Mouse (Mus musculus): ENCODE results near the gene Creb3l2. TPM values are rescaled to one million over a fixed set of nuclear protein-coding genes. Genes with fewer than 3 reads are reported as not detected.
"Not testable (repeated sequence)": the region's sequence is repeated elsewhere in the genome, so short reads cannot be mapped to it uniquely, and the experiment has no call there.

Gene Creb3l2
- 1 to 10 TPM; 6.9 to 7.0 TPM for total RNA-seq (2021)
- long read RNA-seq, experiment 1, full-length matches to known transcripts = 1 of 5 reads
- long read RNA-seq, experiment 1, partial matches to known transcripts = 4 of 5 reads
- long read RNA-seq, experiment 1, other reads (novel, unspliced or antisense) = 0 of 5 reads
- long read RNA-seq, experiment 2, partial matches to known transcripts = 0 of 2 reads
- long read RNA-seq, experiment 2, other reads (novel, unspliced or antisense) = 2 of 2 reads

GRCm38 (mm10) chr6:37442041-37442667 lies at the start of gene Creb3l2:
Creb3l2 (minus strand) TSS chr6:37442146.
- peak; percentile 93 to 94 for DNase-seq (ENCODE audit: low spot score in 2 of 2)

GRCm38 (mm10) chr6:37486502-37486901 lies 44.6 kb upstream of the Creb3l2 start:
- DNase-seq (ENCODE audit: low spot score in 2 of 2) = no peak

GRCm38 (mm10) chr6:37484588-37485070 lies 42.7 kb upstream of the Creb3l2 start:
- no peak for DNase-seq (ENCODE audit: low spot score in 2 of 2)

DNA sequence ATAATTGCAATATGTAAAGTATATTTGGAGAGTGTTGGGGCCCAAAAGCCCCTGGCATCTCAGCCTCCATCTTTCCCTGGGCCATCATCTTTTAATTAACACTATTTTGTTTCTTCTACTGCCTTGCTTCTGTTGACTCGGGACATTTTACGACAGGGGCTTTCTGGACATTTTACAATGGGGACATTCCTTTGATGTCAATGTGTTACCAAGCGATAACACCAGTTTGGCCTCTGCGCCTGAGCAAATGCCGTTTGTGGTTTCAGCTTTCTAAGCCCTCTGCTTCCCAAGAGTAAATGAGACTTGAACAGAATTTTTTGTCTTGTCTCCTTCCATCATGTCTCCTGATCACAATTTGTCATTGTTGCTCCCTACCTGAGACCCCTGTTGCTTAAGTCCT lies 41.3 kb upstream of the Creb3l2 start:
- DNase-seq (ENCODE audit: low spot score in 2 of 2) = no peak

- DNase-seq (ENCODE audit: low spot score in 2 of 2) = no peak
These were observed 39.2 kb upstream of the Creb3l2 start for GRCm38 (mm10) chr6:37481147-37481546.

DNA sequence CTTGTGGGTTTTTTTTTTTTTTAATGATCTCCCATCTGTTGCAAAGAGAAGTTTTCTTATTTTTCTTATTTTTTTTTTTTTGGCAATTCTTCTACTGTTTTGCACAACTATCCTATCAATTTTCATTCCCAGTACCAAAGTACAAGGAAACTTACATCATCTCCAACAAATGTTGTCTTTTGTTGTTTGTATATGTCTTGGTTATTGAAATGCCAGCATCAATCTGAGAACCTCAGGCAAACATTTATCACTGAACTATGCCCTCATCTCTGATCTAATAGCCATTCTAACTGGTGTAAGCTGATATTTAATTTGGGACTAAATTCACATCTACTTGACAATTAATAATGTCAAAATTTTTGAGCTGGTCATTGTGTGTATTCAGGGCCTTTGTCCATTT lies 38.1 kb upstream of the Creb3l2 start:
- no peak for DNase-seq (ENCODE audit: low spot score in 2 of 2)

DNA sequence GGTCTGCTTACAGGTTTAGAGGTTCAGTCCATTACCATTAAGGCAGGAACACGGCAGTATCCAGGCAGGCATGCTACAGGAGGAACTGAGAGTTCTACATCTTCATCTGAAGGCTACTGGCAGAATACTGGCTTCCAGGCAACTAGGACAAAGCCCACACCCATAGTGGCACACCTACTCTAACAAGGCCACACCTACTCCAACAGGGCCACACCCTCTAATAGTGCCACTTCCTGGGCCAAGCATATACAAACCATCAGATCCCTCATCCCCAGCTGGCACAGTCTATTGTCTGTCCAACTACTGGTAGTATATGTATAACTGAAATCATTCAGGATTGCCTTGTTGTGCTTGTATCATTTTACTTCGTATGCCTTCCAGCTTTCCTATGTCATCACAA lies 36.5 kb upstream of the Creb3l2 start:
- no peak for DNase-seq (ENCODE audit: low spot score in 2 of 2)

DNA sequence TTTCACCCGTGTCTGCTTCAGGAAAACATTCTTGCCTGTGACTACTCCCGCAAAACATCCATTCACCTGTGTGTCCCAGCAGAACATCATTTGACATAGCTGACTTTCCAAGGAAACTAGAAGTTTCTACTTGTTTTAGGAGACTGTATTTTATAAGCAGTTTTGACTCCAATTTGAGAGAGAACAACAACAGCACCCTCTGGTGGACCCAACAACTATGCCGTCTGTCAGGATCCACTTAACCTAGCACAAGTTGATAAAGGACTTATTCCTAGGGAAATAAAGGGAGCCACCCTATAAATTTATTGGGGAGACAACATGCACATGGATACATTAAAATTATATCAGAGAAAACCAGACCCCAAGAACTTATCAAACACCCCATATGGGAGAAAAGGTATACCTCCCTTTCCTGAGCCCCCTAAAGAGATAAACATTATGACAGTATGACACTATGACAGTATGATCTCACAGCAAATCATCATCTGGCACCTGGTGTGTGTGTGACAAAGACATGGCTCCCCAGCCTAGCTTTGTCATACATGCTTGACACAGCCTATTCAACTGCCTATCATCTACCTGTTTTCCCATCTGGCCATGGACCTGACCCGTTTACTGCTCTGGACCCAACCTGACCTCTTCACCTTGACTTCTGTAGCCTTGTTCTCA lies 31.9 kb upstream of the Creb3l2 start:
- peak; percentile 45 to 53 for DNase-seq (ENCODE audit: low spot score in 2 of 2)

- no peak for DNase-seq (ENCODE audit: low spot score in 2 of 2)
These were observed 28.3 kb upstream of the Creb3l2 start for GRCm38 (mm10) chr6:37470216-37470615.

GRCm38 (mm10) chr6:37465847-37466246 lies 23.9 kb upstream of the Creb3l2 start:
- peak; percentile 33 to 43 for DNase-seq (ENCODE audit: low spot score in 2 of 2)

DNA sequence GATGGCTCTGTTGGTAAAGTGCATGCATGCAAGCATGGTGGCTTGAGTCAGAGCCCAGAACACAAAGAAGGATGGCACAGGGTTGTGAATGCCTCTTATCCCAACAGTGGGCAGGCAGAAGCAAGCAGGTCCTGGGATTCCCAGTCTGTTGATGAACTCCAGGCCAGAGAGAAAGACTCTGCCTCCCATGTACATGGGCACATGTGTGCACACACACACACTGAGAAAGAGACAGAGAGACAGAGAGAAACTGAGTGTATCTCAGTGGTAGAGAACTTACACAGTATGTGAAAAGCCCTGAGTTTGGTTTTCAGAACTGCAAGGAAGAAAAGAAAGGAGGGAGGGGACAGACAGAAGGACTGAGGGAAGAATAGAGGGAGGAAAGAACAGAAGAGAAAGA lies 23.4 kb upstream of the Creb3l2 start:
- DNase-seq (ENCODE audit: low spot score in 2 of 2) = no peak

DNA sequence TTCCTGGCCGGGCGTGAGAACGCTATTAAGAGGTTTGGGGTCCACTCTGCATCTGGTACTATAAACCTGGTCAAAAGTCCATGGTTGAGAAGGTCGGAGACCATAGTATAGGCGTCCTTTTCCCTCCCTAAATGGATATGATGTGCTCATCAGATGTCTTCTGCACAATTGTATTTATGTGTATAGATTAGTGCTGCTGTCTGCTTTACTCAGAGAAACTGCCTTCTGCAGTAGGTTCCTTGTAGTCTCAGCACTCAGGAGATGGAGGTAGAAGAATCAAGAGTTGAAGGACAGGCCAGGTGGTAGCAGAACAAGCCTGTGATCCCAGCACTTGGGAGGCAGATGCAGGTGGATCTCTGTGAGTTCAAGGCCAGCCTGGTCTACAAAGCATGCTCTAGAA lies 22.6 kb upstream of the Creb3l2 start:
- no peak for DNase-seq (ENCODE audit: low spot score in 2 of 2)

- DNase-seq (ENCODE audit: low spot score in 2 of 2) = peak in 1 of 2 experiments; percentile 26
These were observed 21.9 kb upstream of the Creb3l2 start for GRCm38 (mm10) chr6:37463517-37464482.

DNA sequence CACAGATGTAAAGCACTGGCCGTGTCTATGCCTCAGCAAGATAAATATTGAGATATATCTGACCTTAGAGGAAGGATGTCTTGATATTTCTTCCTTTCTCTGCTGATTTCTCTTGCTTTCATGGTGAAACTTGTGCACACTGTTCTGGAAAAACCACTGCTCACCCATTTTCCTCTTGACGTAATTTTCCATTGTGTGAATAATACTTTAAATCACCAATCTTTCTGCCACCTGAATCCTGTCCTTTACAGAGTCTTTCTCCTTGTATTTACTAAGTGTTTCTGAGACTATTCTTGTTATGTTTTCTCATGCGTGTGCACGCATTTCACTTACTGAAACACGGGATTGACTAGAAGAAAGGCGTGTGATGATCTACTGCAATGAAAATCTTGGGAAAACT lies 18.7 kb upstream of the Creb3l2 start:
- DNase-seq (ENCODE audit: low spot score in 2 of 2) = no peak

- not testable (repeated sequence) for DNase-seq (ENCODE audit: low spot score in 2 of 2)
These were observed 17.7 kb upstream of the Creb3l2 start for GRCm38 (mm10) chr6:37459656-37460055.

DNA sequence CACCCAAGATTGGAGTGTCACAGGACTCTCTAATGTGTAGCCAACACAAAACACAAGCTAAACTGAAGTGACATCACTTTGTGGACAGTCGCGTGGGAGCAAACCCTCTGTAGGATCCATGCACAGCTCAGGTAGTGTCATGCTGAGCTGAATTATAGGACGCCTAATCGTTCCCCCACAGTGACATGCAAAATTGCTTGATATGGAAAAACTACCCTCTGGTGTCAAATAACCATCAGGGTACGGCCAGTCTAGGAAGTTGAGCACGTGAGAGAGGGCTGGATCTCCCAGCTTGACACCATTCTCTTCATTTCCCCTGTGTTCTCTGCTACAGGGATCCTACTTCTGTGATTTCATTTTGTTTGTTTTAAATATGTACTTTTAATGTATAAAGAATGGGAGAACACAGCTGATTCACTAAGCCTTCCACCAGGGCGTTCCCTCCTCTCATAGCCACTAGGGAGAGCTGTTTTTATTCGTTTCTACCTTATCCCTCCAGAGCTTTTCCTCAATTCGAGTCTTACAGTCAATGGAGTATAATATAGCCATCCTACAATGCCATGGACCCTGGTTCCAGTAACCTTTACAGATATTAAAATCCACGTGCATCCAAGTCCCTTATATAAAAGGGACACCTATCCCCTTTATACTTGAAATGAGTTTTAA lies 16.2 kb upstream of the Creb3l2 start:
- DNase-seq (ENCODE audit: low spot score in 2 of 2) = no peak

GRCm38 (mm10) chr6:37455540-37455939 lies 13.6 kb upstream of the Creb3l2 start:
- no peak for DNase-seq (ENCODE audit: low spot score in 2 of 2)

GRCm38 (mm10) chr6:37453047-37453446 lies 11.1 kb upstream of the Creb3l2 start:
- no peak for DNase-seq (ENCODE audit: low spot score in 2 of 2)

DNA sequence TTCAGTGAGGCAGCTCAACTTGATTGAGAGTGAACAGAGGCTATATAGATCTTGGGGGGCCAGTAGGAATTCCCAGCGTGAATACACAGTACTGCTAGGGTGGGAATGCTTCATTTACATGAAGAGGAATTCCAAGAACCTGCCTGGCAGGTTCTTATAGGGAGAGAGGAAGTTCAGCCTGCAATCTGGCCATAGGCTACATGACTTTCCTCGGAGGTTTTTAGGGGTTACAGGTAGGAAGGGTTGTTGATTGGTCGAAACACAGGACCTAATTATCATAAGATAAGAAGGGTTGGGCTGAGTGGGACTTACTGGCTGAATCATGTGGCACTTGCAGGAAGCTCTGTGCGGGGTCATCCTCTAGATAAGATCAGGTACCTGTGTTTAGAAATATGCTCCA lies 9.7 kb upstream of the Creb3l2 start:
- DNase-seq (ENCODE audit: low spot score in 2 of 2) = no peak

GRCm38 (mm10) chr6:37447704-37448466 lies 5.9 kb upstream of the Creb3l2 start:
- DNase-seq (ENCODE audit: low spot score in 2 of 2) = peak; percentile 74 to 82
